Mouse (Mus musculus): ENCODE measurements around the gene A330070K13Rik. TPM values are rescaled to one million over a fixed set of nuclear protein-coding genes. Genes with fewer than 3 reads are reported as not detected.

A330070K13Rik gene
- not detected in 2 replicates for total RNA-seq (2017)

DNA sequence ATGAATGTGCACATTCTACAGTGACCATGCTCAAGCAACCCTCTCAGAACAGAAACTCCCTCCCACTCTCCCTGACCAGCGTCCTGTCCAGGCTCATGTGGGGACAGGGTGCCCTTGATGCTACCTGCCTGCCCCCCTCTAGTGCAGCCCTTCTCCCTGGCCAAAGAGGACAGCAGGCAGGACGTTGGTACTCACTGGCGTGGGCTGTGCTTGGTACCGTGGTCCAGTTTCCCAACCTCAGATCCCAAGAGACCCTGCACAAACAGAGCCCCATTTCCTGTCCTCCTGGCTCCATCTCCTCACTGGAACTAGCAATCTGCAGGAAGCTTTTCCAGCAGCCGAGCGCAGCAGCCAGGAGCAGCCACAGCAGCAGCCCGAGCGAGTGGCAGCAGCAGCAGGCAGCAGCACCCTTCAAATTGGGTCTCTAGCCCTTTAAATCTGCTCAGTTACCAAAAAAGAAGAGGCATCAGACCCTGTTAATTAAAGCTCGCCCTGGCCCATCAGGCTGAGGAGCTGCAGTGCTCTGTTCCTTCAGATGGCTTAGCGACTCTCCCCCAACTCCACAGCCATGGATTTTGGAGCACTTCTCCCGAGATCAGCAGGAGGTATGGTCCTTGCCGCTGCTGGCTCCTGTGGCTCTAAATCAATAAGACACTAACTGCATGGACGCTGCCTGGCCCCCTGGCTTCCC lies at the start of gene A330070K13Rik:
Gene A330070K13Rik (minus strand): TSS at position 410 of the 691 bp plus-strand sequence.
- ATAC-seq (ENCODE audit: extremely low read depth, insufficient number of reproducible peaks, low FRiP score, poor library complexity, severe bottlenecking) = no peak; the same call in 1 of the 2 replicates

DNA sequence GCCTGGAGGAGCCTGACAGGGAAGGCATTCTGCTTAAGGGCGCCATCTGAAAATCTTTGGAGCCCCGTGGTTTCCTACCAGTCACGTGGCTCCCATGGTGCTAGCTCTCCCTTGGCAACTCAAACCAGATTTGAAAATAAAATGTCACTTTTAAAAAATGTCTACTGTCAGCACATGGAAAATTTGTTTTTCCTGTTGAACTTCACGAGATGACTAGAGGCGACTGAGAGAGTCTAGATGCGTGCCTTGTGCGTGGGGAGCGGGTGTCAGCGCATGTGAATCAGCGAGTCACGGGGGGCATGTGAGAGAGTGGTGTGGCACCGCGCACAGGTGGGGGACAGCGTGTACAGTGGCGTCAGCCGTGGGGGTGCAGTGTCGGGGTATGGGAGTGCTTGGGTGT lies 27.1 kb upstream of the A330070K13Rik start:
- ATAC-seq (ENCODE audit: extremely low read depth, insufficient number of reproducible peaks, low FRiP score, poor library complexity, severe bottlenecking) = no peak

DNA sequence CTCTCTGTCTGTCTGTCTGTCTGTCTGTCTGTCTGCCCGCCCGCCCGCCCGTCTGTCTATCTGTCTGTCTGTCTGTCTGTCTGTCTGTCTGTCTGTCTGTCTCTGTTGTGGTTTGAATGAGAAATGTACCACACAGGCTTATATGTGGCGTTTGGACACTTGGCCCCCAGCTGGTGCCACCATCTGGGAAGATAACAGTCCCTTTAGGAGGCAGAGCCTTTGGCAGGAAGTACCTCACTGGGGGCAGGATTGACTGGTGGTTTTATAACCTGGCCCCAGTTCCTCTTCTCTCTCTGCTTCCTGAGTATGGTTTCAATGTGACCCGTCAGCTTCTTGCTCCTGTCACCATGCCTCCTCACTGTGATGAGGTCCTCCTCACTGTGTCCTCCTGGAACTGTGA lies 25.3 kb upstream of the A330070K13Rik start:
- ATAC-seq (ENCODE audit: extremely low read depth, insufficient number of reproducible peaks, low FRiP score, poor library complexity, severe bottlenecking) = no peak

DNA sequence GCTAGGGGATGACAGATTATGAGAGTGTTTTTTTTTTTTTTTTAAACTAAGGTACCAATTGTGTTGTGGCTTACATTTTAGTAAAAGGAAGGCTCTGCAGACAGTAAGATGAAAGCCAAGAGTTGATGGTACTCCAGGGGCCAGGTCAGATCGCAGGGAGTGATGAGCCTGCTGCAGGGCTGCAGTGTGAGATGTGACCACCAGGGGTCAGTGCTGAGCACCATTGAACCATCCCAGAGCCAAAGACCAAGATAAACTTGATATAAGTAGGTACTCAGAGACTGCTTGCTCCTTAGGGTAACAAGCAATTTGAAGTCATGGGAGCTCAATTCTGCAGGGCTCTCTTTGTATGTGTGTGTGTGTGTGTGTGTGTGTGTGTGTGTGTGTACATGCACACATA lies 20.8 kb upstream of the A330070K13Rik start:
- no peak for ATAC-seq (ENCODE audit: extremely low read depth, insufficient number of reproducible peaks, low FRiP score, poor library complexity, severe bottlenecking)

DNA sequence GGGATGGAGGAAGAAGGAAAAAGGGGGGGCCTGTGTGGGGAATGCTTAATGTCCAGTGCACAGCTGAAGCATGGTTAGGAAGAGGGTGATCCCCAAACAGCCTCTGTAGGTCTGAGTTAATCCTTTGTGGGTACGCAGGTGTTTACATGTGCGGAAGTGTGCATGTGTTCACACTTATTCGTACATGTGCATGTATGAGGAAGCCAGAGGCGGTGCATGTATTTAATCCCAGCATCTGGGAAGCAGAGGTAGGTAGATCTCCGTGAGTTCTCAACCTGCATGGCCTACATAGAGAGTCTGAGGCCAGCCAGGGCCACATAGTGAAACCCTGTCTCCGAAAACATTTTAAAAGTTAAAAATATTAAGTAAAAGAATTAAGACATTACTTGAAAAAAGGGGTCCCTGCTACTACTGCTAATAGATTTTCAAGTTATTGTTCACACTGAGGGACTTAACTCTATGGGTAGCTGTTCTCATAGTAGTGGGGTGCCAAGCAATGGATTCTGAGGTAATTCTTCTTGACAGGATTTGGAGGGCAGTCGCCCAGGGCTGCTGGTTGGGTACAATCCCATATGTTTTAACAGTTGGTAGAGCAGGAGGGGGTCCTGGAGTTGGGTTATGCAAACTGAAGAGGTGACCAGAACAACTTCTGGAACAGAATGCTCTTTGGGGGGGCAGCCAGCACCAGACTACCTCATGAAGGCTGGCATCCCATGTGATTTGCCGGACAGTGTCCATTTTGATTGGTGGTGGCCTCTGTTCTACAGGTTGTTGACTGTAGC lies 15.9 kb upstream of the A330070K13Rik start:
- no peak for ATAC-seq (ENCODE audit: extremely low read depth, insufficient number of reproducible peaks, low FRiP score, poor library complexity, severe bottlenecking)

DNA sequence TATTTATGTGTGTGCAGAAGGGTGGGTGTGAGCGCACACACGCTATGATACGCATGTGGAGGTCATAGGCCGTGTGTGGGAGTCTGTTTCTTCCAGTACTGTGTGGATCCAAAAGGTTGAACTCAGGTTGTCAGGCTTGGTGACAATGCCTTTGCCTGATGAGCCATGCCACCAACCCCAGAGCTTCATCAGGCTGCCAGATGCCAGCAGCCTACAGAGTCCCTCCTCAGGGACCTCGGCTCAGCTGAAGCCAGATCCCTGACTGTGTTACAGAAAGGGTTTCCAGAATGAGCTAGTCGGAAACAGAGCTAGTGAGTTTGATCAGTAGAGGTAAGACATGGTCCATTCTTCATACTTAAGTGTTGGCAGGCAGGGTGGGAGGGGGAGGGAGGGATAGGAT lies 10.7 kb upstream of the A330070K13Rik start:
- ATAC-seq (ENCODE audit: extremely low read depth, insufficient number of reproducible peaks, low FRiP score, poor library complexity, severe bottlenecking) = no peak

DNA sequence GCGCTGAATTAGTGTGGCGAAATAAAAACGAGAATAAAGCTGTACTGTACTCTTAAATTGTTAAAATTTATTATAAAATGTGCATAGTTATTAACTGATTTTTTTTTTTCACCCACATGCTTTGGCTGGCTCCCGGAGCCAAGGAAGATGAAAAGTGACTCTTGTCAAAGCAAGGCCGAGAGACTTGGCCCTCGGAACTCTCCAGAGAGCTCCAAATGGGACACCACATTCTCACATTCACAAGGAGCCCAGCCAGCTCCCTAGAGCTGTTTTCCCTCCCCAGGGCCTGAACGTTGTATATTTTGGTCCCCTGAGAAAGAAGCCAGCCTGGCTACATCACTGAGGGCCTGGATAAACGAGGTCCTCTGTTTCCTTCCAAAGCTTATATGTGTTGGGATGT lies 10.0 kb upstream of the A330070K13Rik start:
- ATAC-seq (ENCODE audit: extremely low read depth, insufficient number of reproducible peaks, low FRiP score, poor library complexity, severe bottlenecking) = no peak

DNA sequence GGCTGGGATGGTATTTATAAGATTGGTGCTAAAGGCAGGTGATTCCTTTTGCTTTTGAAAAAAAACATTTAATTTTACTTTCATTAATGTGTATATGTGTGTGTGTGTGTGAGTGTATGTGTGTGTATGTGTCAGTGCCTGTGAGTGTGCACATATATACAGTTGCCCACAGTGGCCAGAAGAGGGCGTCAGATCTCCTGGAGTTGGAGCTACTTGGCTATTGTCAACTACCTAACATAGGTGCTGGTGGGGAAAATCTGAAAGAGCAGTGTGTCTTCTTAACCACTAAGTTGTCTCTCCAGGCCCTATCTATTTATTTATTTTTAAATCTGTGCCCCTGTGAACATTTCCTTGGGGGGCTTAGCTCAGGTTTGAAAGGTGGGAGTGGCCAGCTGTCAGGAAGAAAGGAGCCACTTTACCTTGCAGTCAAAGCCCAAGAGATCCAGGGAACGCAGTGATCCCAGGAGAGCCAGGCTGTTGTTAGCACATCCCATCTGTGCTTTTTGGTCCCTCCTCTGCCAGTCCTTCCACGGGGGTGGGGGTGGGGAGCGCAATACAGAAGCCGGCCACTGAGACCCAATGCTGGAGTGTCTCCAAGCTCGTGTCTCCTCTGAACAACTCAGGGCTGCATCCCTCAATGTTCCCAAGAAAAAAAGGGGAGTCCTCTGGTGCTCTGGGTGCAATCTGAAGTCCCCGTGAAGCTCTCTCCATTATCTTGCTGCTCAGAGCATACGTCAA lies 9.4 kb upstream of the A330070K13Rik start:
- no peak for ATAC-seq (ENCODE audit: extremely low read depth, insufficient number of reproducible peaks, low FRiP score, poor library complexity, severe bottlenecking)

DNA sequence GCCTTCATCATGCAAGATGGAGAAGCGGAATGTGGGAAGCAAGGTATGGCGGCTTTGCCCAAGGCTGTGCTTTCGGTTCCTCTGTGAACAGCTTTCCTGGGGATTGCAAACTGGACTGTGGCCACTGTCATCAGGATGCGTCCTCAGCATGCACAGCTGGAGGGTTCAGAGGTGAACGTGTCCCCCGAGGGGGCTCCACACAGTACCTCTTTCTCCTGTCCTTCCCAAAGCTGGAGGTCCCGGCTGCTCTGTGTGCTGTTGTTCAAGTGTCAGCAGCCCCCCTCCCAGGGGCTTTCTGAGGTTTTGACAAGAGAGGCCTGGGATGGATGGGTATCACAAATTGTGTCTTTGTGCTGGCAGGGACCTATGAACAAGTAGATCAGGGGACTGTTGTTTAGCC lies 2.0 kb upstream of the A330070K13Rik start:
- no peak for ATAC-seq (ENCODE audit: extremely low read depth, insufficient number of reproducible peaks, low FRiP score, poor library complexity, severe bottlenecking)

DNA sequence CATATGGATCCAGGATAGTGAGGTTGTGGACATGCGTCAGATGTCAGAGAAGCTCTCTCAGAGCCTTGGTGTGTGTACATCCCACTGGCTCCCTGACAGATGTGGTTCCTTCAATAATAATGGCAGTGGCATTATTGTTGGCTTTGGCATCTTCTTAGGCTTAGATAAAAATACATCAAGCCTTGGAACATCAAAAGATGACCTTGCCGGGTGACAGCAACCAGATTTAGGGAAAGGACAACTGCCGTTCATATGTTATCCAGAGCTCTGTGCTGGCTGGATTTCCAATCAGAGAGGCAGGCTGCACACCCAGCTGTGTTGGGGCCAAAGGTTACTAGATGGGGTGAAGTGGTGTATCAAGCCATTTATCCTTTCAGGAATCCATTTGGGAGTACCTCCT lies 9.0 kb downstream of the A330070K13Rik start:
- ATAC-seq (ENCODE audit: extremely low read depth, insufficient number of reproducible peaks, low FRiP score, poor library complexity, severe bottlenecking) = no peak

DNA sequence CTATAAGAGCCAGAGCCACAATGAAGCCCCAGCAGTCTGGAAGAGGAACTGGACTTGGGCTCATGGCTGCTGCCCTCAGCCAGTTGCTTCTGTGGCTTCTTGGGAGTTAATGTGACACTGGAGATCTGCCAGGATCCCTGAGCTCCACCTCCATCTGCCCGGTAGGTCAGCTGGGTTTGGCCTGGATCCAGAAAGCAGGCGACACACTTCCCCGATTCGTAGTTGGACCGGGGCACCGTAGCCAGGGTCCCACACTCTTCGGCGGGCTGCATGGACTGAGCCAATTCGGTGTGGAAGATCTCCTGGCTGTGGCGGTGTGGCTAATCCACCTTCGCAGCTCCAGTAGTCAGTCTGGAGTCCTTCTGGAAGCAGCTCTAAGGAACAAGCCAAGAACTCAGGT lies 15.2 kb downstream of the A330070K13Rik start, which contains the start of gene Caln1:
Gene Caln1 (plus strand): TSS at position 219 of the 400 bp plus-strand sequence.
- no peak for ATAC-seq (ENCODE audit: extremely low read depth, insufficient number of reproducible peaks, low FRiP score, poor library complexity, severe bottlenecking)

DNA sequence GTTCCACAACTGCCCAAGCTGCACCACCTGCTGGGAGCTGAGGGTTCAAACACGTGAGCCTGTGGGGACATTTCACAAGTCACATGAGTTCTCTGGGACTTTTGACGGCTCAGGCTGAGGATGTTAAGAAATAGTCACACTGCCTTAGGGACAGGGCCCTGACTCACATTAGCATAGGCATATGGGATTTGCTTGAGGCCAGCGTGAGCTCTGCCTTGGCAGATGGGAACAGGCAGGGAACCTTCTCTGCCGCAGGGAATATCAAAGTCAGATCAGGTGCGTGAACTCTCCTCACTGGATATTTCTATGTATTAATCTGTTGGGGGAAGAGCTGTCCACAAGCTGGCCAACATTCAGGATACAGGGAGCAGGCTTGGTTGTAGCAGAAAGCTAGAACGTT lies 16.2 kb downstream of the A330070K13Rik start:
- no peak for ATAC-seq (ENCODE audit: extremely low read depth, insufficient number of reproducible peaks, low FRiP score, poor library complexity, severe bottlenecking)

DNA sequence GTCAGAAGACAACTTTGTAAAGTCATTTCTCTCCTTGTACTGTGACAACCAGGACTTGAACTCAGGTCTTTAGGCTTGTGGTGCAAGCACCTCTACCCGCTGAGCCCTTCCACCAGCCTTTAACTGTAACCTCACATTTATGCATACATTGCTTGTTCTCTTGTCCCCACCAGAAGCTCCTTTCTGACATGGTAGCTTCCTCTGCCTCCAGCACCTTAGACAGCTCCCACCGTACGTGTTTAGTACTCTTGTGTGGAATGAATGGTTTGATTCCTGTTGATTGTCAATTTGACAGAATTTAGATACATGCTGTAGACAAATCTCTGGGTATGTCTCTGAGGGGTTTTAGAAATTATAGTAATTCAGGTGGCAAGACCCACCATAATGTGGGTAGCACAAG lies 20.7 kb downstream of the A330070K13Rik start:
- no peak for ATAC-seq (ENCODE audit: extremely low read depth, insufficient number of reproducible peaks, low FRiP score, poor library complexity, severe bottlenecking)

DNA sequence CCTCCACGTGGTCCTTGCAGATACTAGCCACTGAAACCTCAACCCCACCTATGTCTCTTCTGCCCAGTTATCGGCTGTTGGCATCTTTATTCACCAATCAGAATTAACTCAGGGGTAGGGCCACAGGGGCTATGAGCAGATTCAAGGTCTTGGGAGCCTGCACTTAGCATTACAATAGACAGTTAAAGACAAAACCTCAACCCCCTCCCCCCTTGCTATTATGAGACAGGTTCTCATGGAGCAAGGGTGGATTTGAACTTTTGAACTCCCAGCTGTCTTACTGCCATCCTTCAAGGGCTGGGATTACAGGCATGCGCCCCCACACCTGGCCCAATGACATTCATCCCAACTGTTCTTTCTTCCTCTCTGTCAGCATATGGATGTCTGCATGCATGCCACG lies 21.3 kb downstream of the A330070K13Rik start:
- ATAC-seq (ENCODE audit: extremely low read depth, insufficient number of reproducible peaks, low FRiP score, poor library complexity, severe bottlenecking) = no peak

DNA sequence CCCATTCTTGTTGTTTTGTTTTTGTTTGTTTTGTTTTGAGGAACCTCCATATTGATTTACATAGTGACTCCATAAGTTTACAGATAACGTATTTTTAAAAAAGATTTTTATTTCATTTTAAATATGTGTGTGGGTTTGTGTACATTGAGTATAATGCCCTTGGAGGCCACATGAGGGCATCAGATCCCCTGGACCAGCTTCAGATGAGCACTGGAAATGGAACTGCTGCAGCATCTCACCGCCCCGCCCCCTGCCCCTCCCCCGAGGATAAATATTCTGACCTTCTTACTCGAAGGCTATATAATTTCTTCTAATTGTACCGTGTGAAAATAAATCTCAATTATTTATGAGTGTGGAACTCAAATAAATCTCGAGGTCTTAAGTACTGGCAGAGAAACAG lies 29.2 kb downstream of the A330070K13Rik start:
- no peak for ATAC-seq (ENCODE audit: extremely low read depth, insufficient number of reproducible peaks, low FRiP score, poor library complexity, severe bottlenecking)

DNA sequence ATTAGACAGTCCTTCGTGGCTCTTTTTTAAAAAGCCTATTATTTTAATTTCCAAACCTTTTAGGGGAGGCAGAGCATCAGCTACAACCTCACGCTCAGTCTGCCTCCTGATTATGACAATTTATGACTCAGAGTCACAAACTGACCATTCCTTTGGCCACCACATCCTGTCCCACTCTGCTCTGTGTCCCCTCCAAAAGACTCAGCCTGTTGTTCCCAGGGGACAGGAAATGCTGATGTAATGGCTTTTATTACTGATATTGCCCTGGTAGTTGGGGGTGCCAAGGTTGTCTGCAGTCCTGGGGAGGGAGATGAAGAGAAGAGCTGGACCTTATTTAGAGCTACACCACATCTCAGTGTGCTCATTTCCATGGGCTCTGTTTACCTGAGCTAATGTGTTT lies 38.6 kb downstream of the A330070K13Rik start:
- ATAC-seq (ENCODE audit: extremely low read depth, insufficient number of reproducible peaks, low FRiP score, poor library complexity, severe bottlenecking) = no peak

DNA sequence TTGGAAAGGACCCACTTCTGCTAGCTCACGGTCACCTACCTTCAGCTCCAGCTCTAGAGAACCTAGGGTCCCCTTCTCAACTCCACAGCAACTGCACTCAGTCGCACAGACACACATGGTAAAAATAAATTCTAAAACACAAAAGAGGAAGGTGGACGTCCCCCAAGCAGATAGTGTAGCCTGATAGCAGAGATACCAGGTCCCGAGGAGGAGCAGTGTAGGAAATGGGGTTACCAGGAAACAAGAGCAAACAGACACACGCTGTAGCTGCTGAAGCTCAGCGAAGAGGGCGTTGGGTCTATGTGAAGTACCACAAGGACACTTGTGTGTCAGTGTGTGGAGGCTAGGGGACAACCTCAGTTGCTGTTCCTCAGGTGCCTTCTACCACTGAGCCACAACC lies 39.4 kb downstream of the A330070K13Rik start:
- no peak for ATAC-seq (ENCODE audit: extremely low read depth, insufficient number of reproducible peaks, low FRiP score, poor library complexity, severe bottlenecking)

DNA sequence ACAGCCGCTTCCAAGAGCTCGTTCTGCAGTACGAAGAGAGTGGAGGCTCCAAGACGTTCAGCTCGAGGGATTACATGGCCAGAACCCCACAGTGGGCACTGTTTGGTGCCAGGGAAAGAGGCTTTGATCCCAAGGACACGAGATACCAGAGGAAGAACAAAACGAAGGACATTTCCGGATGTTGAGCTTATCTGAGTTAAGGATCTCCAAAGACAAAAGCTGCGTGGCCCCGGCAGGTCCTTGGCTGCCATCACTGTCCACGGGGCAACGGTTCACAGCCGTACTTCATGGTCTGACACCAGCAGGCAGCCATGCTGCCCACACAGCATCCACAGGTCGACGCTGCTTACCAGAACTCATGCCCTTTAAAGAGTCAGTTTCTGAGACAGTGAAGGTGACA lies 43.8 kb downstream of the A330070K13Rik start:
- ATAC-seq (ENCODE audit: extremely low read depth, insufficient number of reproducible peaks, low FRiP score, poor library complexity, severe bottlenecking) = no peak

DNA sequence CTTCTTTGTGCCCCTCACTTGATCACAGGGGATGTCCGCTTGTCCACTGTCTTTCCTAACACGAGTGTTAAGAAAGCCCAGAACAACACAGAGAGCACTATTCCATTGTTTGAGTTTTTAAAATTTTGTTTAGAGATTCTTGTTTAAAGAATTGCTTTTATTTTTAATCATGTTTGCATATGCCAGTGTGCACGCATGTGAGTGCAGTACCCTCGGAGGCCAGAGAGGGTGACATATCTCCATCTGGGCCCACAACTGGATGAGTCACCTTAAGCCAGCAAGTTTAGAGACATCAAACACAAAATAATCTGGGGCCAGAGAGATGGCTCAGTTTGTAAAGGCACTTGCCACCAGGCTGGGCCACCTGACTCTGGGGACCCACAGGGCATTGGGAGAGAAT lies 49.0 kb downstream of the A330070K13Rik start:
- no peak for ATAC-seq (ENCODE audit: extremely low read depth, insufficient number of reproducible peaks, low FRiP score, poor library complexity, severe bottlenecking)

DNA sequence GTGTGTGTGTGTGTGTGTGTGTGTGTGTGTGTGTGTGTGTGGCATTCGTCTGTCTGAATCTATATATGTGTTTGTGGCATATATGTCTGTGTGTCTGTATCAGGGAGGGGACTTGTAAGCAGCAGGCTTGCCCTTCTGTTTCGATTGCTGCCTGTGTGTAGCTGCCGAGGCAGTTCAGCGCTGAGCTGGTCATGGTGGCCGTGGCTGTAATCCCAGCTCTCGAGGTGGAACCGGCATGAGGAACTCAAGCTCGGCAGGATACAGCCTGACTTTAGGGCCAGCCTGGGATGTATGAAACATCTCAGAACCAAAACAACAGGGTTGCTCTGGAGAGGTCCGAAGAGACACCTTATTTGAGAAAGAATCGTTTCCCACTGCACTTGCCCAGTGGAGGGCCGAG lies 50.5 kb downstream of the A330070K13Rik start:
- no peak for ATAC-seq (ENCODE audit: extremely low read depth, insufficient number of reproducible peaks, low FRiP score, poor library complexity, severe bottlenecking)
